Mouse (Mus musculus): ENCODE measurements around the gene Chrna7. TPM values are rescaled to one million over a fixed set of nuclear protein-coding genes. Genes with fewer than 3 reads are reported as not detected.

The Chrna7 gene
- 4.6 and 6.0 TPM in 2 replicates for polyA plus RNA-seq (2016; fragmentation: Nextera tagmentation; extraction: Ambion mirVana)

GRCm38 (mm10) chr7:63212084-63212723, at the start of gene Chrna7:
Gene Chrna7 (minus strand): TSS chr7:63212569.
- peak within 1 kb of the TSS; percentile 78 for H3K4me3 ChIP-seq
- no peaks in the 10 kb centered on the region for H3K36me3 ChIP-seq
- H3K4me1 ChIP-seq: peaks cover 12% of the 10 kb centered on the region; the same call in 1 of the 2 replicates
- H3K27ac ChIP-seq (replicated peaks): peak within 1 kb of the TSS; percentile 63; the same call in 1 of the 2 replicates
- H3K27me3 ChIP-seq: peaks cover 14% of the 10 kb centered on the region
- H3K9me3 ChIP-seq: no peaks in the 10 kb centered on the region
- H3K9ac ChIP-seq (replicated peaks): peak within 1 kb of the TSS; percentile 83
- under 1% methylated on average over 72 of the region's 73 CpGs for WGBS
- ATAC-seq (ENCODE audit: low FRiP score, low read depth): peak; percentile 92
- H3K4me2 ChIP-seq (replicated peaks): peak within 1 kb of the TSS; percentile 86

- H3K36me3 ChIP-seq: no peaks in the 10 kb centered on the region
- no peaks in the 10 kb centered on the region for H3K9me3 ChIP-seq
- H3K27me3 ChIP-seq: no peaks in the 10 kb centered on the region
- H3K4me3 ChIP-seq: no peak overlapping the region
- no peaks in the 10 kb centered on the region for H3K4me1 ChIP-seq
- no peak overlapping the region for H3K9ac ChIP-seq (replicated peaks)
- no peak overlapping the region for H3K27ac ChIP-seq (replicated peaks)
- H3K4me2 ChIP-seq (replicated peaks): no peak overlapping the region
- WGBS: 76% methylated on average over 2 of the region's 2 CpGs
- no peak for ATAC-seq (ENCODE audit: low FRiP score, low read depth)
Measured at GRCm38 (mm10) chr7:63249404-63249803, 37.0 kb upstream of the Chrna7 start.

GRCm38 (mm10) chr7:63237852-63238516, 25.6 kb upstream of the Chrna7 start:
- Histone ChIP-seq H3K36me3 (no peaks in the 10 kb centered on the region), H3K9me3 (no peaks in the 10 kb centered on the region), H3K4me2 (replicated peaks) (no peak overlapping the region), H3K4me3 (no peak overlapping the region), H3K9ac (replicated peaks) (no peak overlapping the region), H3K4me1 (no peaks in the 10 kb centered on the region), H3K27ac (replicated peaks) (no peak overlapping the region), H3K27me3 (no peaks in the 10 kb centered on the region)
- ATAC-seq (ENCODE audit: low FRiP score, low read depth): no peak
- 79% methylated on average over 3 of the region's 3 CpGs for WGBS

- Histone ChIP-seq H3K27me3 (no peaks in the 10 kb centered on the region), H3K4me2 (replicated peaks) (no peak overlapping the region), H3K4me1 (no peaks in the 10 kb centered on the region), H3K4me3 (no peak overlapping the region), H3K27ac (replicated peaks) (no peak overlapping the region), H3K9me3 (no peaks in the 10 kb centered on the region), H3K9ac (replicated peaks) (no peak overlapping the region), H3K36me3 (no peaks in the 10 kb centered on the region)
- no peak for ATAC-seq (ENCODE audit: low FRiP score, low read depth)
- WGBS: 22% methylated on average over 7 of the region's 7 CpGs
Measured at GRCm38 (mm10) chr7:63225066-63225780, 12.9 kb upstream of the Chrna7 start.

DNA sequence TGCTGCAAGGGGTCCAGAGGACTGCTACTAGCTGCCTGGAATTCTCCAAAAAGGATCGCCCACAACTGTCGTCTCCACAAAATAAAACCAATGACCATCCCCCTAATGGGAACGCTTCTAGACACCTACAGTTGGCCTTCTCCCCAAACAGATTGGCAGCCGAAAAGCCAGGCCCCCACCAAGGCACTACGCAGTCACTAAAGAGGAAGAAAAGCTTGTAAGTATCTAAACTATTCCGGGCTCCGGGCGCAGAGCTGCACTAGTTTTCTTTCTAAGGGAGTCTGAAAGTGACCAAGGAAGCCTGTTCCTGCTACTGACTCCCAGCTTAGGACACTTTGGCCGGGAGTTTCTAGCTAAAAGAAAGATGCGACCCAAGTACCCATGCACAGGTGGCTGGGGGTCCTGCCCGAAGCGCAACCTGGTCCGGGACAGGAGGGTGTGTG, 707 bp downstream of the Chrna7 start:
- WGBS: under 1% methylated on average over 13 of the region's 13 CpGs
- H3K27ac ChIP-seq (replicated peaks): peak overlapping the region; percentile 63; the same call in 1 of the 2 replicates

GRCm38 (mm10) chr7:63209501-63209900, 2.9 kb downstream of the Chrna7 start:
- Histone ChIP-seq H3K9ac (replicated peaks) (no peak overlapping the region), H3K27ac (replicated peaks) (no peak overlapping the region), H3K27me3 (peaks cover 14% of the 10 kb centered on the region), H3K4me2 (replicated peaks) (no peak overlapping the region), H3K4me3 (no peak overlapping the region), H3K36me3 (no peaks in the 10 kb centered on the region), H3K9me3 (no peaks in the 10 kb centered on the region), H3K4me1 (peaks cover 12% of the 10 kb centered on the region; the same call in 1 of the 2 replicates)
- no peak for ATAC-seq (ENCODE audit: low FRiP score, low read depth)
- 6% methylated on average over 4 of the region's 4 CpGs for WGBS

More for the DNA sequence above, 707 bp downstream of the Chrna7 start:
- Histone ChIP-seq H3K4me1 (peaks cover 12% of the 10 kb centered on the region; the same call in 1 of the 2 replicates), H3K36me3 (no peaks in the 10 kb centered on the region), H3K4me2 (replicated peaks) (peak overlapping the region; percentile 86), H3K9ac (replicated peaks) (peak overlapping the region; percentile 83), H3K9me3 (no peaks in the 10 kb centered on the region), H3K4me3 (peak overlapping the region; percentile 78), H3K27me3 (peaks cover 14% of the 10 kb centered on the region)
- ATAC-seq (ENCODE audit: low FRiP score, low read depth): no peak

DNA sequence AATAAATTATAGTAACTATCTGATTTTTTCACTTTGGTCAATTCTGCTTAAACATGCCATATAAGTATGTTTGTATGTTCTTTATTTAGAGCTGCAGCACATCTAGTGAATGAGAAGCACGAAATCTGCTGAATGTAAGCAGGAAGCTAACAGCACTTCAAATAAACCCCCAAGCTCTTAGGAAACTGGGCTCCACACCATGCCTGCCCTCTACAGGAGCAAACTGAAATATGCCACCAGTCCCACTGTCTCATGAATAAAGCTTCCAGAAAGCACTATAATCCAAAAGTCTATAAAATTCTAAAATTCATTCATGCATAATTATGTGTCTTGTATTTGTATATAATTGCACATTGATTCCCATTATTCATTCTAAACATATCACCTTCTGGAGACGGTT, 5.2 kb downstream of the Chrna7 start:
- 67% methylated on average over 2 of the region's 2 CpGs for WGBS
- H3K9me3 ChIP-seq: no peaks in the 10 kb centered on the region
- peaks cover 14% of the 10 kb centered on the region for H3K27me3 ChIP-seq
- peaks cover 12% of the 10 kb centered on the region; the same call in 1 of the 2 replicates for H3K4me1 ChIP-seq
- no peak overlapping the region for H3K9ac ChIP-seq (replicated peaks)
- H3K27ac ChIP-seq (replicated peaks): no peak overlapping the region
- no peaks in the 10 kb centered on the region for H3K36me3 ChIP-seq
- no peak for ATAC-seq (ENCODE audit: low FRiP score, low read depth)
- no peak overlapping the region for H3K4me2 ChIP-seq (replicated peaks)
- no peak overlapping the region for H3K4me3 ChIP-seq

DNA sequence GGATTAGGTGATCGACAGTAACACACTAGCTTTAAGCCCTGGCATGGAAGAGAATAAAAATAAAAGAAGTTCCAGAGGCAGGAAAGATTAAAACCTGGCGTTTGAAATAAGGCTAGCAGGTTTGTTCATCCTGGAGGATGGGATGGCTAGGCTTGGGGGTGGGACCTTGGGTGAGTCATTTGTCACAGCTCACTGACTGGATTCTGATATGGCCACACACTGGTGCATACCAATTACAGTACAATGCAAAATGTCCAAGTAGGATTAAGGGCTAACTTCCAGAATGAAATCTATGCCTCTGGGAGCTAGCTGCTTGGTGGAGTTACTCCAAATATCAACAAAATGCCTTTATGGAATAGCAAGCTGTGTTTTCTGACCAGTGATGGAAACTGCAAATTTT, 16.8 kb downstream of the Chrna7 start:
- WGBS: 37% methylated on average over 2 of the region's 2 CpGs

DNA sequence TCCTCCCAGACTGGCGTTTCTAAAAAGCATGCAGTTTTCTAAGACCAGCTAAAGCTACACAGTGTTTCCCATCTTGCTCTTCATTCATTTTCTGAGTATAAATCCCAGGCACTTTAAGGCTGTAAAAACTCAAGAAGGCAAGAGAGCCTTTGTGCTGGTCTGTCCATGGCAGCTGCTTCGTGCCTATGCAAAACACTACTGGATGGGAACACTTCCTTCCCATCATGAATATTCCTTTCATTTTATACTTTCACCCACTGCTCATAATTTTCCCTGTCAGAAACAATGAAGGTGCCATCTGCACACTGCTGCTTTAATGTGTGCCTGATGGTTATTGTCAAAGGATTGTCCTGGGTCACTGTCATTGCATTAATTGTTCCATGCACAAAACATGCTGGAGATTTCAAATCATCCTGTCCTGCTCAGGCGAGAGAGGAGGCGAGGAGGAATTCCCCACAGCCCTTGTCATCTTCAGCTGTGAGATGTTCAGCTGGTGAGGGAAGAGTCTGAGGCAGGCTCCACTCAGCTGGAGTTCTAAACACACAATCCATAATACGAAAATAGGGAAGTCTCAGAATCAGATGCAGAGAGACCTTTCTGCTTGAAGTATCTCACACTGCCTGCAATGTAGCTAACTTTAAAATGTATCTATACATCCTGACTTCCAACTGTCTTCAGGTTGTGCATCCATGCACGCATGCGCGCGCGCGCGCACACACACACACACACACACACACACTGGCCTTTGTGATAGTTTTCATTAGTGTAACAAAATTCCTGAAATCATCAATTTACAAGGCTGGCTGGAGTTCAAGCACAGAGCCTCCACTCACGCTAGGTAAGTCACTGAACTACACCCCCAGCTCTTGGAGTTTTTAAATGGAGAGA, 22.5 kb downstream of the Chrna7 start:
- WGBS: 82% methylated on average over 13 of the region's 13 CpGs
- H3K4me1 ChIP-seq: peaks cover 10% of the 10 kb centered on the region
- no peak overlapping the region for H3K4me3 ChIP-seq
- peak overlapping the region; percentile 30 for H3K27ac ChIP-seq (replicated peaks)
- no peaks in the 10 kb centered on the region for H3K36me3 ChIP-seq
- no peak overlapping the region for H3K9ac ChIP-seq (replicated peaks)
- ATAC-seq (ENCODE audit: low FRiP score, low read depth): peak; percentile 56; the same call in 1 of the 2 replicates
- no peaks in the 10 kb centered on the region for H3K9me3 ChIP-seq
- no peak overlapping the region for H3K4me2 ChIP-seq (replicated peaks)
- H3K27me3 ChIP-seq: no peaks in the 10 kb centered on the region

More for the DNA sequence above, 16.8 kb downstream of the Chrna7 start:
- Histone ChIP-seq H3K4me2 (replicated peaks) (no peak overlapping the region), H3K27me3 (no peaks in the 10 kb centered on the region), H3K9ac (replicated peaks) (no peak overlapping the region), H3K36me3 (no peaks in the 10 kb centered on the region), H3K9me3 (no peaks in the 10 kb centered on the region), H3K27ac (replicated peaks) (no peak overlapping the region), H3K4me3 (no peak overlapping the region), H3K4me1 (no peaks in the 10 kb centered on the region)
- ATAC-seq (ENCODE audit: low FRiP score, low read depth): no peak

DNA sequence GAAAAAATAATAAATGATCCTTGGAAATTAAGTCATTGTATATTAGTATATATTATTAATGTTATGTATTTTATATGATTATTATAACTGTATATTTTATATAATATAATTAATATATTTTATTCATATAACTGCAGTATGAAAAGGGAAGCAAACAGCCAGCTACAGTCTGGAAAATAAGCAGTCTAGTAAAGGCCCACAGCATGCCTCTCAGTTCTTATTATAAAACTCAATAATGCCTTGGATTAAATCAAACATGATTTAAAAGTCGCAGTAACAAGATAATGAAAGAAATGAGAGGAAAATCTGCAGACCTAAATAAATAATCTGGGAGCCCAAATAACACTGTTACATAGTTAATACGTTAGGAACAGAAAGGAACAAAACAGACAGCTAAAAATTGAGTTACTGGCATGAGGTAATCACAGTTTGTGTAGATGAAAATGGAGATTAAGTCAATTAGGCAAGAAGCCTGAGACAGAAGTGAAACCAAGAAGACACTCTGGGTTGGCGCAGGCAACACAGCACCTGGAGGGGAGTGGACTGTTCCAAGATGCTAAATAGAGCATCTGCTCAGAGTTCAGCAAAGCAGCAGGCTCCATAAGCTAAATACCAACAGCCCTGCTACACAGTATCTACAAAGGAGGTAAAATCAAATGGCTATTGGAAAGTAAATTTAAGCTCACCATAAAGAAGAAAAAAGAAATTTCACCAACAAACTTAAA, 42.1 kb downstream of the Chrna7 start:
- WGBS: 88% methylated on average over 3 of the region's 3 CpGs
- ATAC-seq (ENCODE audit: low FRiP score, low read depth): no peak
- H3K36me3 ChIP-seq: no peaks in the 10 kb centered on the region

DNA sequence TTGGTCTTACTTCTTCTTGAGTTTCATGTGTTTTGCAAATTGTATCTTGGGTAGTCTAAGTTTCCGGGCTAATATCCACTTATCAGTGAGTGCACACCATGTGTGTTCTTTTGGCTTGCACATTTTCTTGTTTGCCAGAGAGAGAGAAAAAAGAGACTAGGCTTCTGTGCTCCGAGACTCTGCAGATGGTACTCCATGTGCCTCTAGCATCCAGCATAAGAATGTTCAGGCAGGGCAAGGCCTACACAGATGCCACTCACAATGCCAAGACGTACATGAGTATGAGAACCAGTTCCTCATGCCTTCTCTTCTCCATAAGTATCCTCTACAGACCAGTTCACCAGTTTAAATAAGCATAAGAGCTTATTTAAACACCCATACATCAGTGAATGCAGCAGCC, 47.8 kb downstream of the Chrna7 start:
- H3K4me2 ChIP-seq (replicated peaks): no peak overlapping the region
- 91% methylated on average over 3 of the region's 3 CpGs for WGBS
- peaks cover 3% of the 10 kb centered on the region; the same call in 1 of the 2 replicates for H3K4me1 ChIP-seq
- H3K27ac ChIP-seq (replicated peaks): no peak overlapping the region
- no peak for ATAC-seq (ENCODE audit: low FRiP score, low read depth)
- H3K27me3 ChIP-seq: no peaks in the 10 kb centered on the region
- no peaks in the 10 kb centered on the region for H3K9me3 ChIP-seq
- no peaks in the 10 kb centered on the region for H3K36me3 ChIP-seq
- H3K4me3 ChIP-seq: no peak overlapping the region
- no peak overlapping the region for H3K9ac ChIP-seq (replicated peaks)

More for the DNA sequence above, 42.1 kb downstream of the Chrna7 start:
- Histone ChIP-seq H3K4me3 (no peak overlapping the region), H3K4me1 (no peaks in the 10 kb centered on the region), H3K27ac (replicated peaks) (no peak overlapping the region), H3K27me3 (no peaks in the 10 kb centered on the region), H3K4me2 (replicated peaks) (no peak overlapping the region), H3K9me3 (no peaks in the 10 kb centered on the region), H3K9ac (replicated peaks) (no peak overlapping the region)
